Mouse (Mus musculus) cerebellum, adult 11 months (tissue): ENCODE measurements around the gene Plxdc2.

Source experiments
- DNase-seq: peaks from one replicate; pipeline ENCODE4 v3.0.0; 2022

Gene Plxdc2

GRCm38 (mm10) chr2:16578153-16578552 is 222.0 kb downstream of the Plxdc2 start:
- no peak for DNase-seq

- DNase-seq, result no peak
Observed at GRCm38 (mm10) chr2:16588546-16588945, 232.4 kb downstream of the Plxdc2 start.

GRCm38 (mm10) chr2:16595451-16595850 is 239.3 kb downstream of the Plxdc2 start:
- DNase-seq, result no peak

- no peak for DNase-seq
Observed at GRCm38 (mm10) chr2:16598231-16598630, 242.1 kb downstream of the Plxdc2 start.

GRCm38 (mm10) chr2:16604291-16604690 is 248.2 kb downstream of the Plxdc2 start:
- DNase-seq, result no peak

GRCm38 (mm10) chr2:16607792-16608586 is 251.9 kb downstream of the Plxdc2 start:
- no peak for DNase-seq

- no peak for DNase-seq
Observed at GRCm38 (mm10) chr2:16642061-16642460, 286.0 kb downstream of the Plxdc2 start.

- no peak for DNase-seq
Observed at GRCm38 (mm10) chr2:16651713-16652112, 295.6 kb downstream of the Plxdc2 start.

- DNase-seq, result no peak
Observed at GRCm38 (mm10) chr2:16664516-16664915, 308.4 kb downstream of the Plxdc2 start.

- DNase-seq, result no peak
Observed at GRCm38 (mm10) chr2:16668391-16668790, 312.3 kb downstream of the Plxdc2 start.

GRCm38 (mm10) chr2:16682905-16683304 is 326.8 kb downstream of the Plxdc2 start:
- no peak for DNase-seq

- DNase-seq, result no peak
Observed at GRCm38 (mm10) chr2:16683739-16684138, 327.6 kb downstream of the Plxdc2 start.

GRCm38 (mm10) chr2:16684529-16684928 is 328.4 kb downstream of the Plxdc2 start:
- no peak for DNase-seq

- no peak for DNase-seq
Observed at GRCm38 (mm10) chr2:16696390-16696789, 340.3 kb downstream of the Plxdc2 start.

- DNase-seq, result no peak
Observed at GRCm38 (mm10) chr2:16697181-16697580, 341.1 kb downstream of the Plxdc2 start.

GRCm38 (mm10) chr2:16706227-16706626 is 350.1 kb downstream of the Plxdc2 start:
- no peak for DNase-seq

- no peak for DNase-seq
Observed at GRCm38 (mm10) chr2:16709885-16710284, 353.8 kb downstream of the Plxdc2 start.

GRCm38 (mm10) chr2:16731033-16731432 is 374.9 kb downstream of the Plxdc2 start:
- no peak for DNase-seq

GRCm38 (mm10) chr2:16734381-16734780 is 378.3 kb downstream of the Plxdc2 start:
- no peak for DNase-seq

- DNase-seq, result no peak
Observed at GRCm38 (mm10) chr2:16738241-16738640, 382.1 kb downstream of the Plxdc2 start.

- no peak for DNase-seq
Observed at GRCm38 (mm10) chr2:16741813-16742212, 385.7 kb downstream of the Plxdc2 start.

GRCm38 (mm10) chr2:16743568-16743967 is 387.5 kb downstream of the Plxdc2 start:
- no peak for DNase-seq

- no peak for DNase-seq
Observed at GRCm38 (mm10) chr2:16749302-16749909, 393.3 kb downstream of the Plxdc2 start.

- no peak for DNase-seq
Observed at GRCm38 (mm10) chr2:16757158-16757557, 401.1 kb downstream of the Plxdc2 start.

- no peak for DNase-seq
Observed at GRCm38 (mm10) chr2:16759766-16760165, 403.7 kb downstream of the Plxdc2 start.
